Mouse (Mus musculus): ENCODE measurements around the gene Cngb1.

- TF ChIP-seq POLR2A (IDR thresholded peaks at IDR 0.05; ENCODE audit: borderline replicate concordance, extremely low read depth, low read depth, low read length), result no peak
- TF ChIP-seq CTCF (IDR thresholded peaks at IDR 0.05; ENCODE audit: insufficient read depth, low read length), result no peak
These were observed 38.3 kb upstream of the Cngb1 start for GRCm38 (mm10) chr8:95344668-95345067.

Measured in lung, adult 2 months (tissue).